Mouse (Mus musculus) forebrain, postnatal 0 days (tissue): ENCODE data around the gene Armh1. TPM values are rescaled to one million over a fixed set of nuclear protein-coding genes. Genes with fewer than 3 reads are reported as not detected.

Experiments
- ATAC-seq: fragments of 200-750 bp; cut with Nextera tagmentation; 2 replicates; pipeline ENCODE4 v1.8.0; 2017; ENCODE audit warnings: mild to moderate bottlenecking, moderate library complexity
- DNase-seq: peaks from one replicate; pipeline ENCODE4 v3.0.0-alpha.2; 2015
- H3K27ac ChIP-seq: fragments of 300-500 bp; sonication (generic); 2 replicates; pipeline ENCODE4 v1.5.1; 2014; ENCODE audit warnings: low read depth, mild to moderate bottlenecking, antibody characterized with exemption, low read length, moderate library complexity, mixed read lengths
- H3K27me3 ChIP-seq: fragments of 300-500 bp; sonication (generic); 2 replicates; pipeline ENCODE4 v1.6.1; 2014; ENCODE audit warnings: mild to moderate bottlenecking, low read length, mixed read lengths; ENCODE audit not compliant: insufficient read depth
- H3K36me3 ChIP-seq: fragments of 300-500 bp; sonication (generic); 2 replicates; pipeline ENCODE4 v1.6.1; 2014; ENCODE audit warnings: mild to moderate bottlenecking, moderate library complexity; ENCODE audit not compliant: insufficient read depth
- H3K4me1 ChIP-seq: fragments of 300-500 bp; sonication (generic); 2 replicates; pipeline ENCODE4 v1.6.1; 2014; ENCODE audit warnings: antibody characterized with exemption; ENCODE audit not compliant: insufficient read depth
- H3K4me2 ChIP-seq: fragments of 300-500 bp; sonication (generic); 2 replicates; pipeline ENCODE4 v1.6.1; 2014; ENCODE audit warnings: low read depth, mild to moderate bottlenecking, moderate library complexity
- H3K4me3 ChIP-seq: fragments of 300-500 bp; sonication (generic); 2 replicates; pipeline ENCODE4 v1.5.1; 2014; ENCODE audit warnings: low read depth, low read length, mixed read lengths
- H3K9ac ChIP-seq: fragments of 300-500 bp; sonication (generic); 2 replicates; pipeline ENCODE4 v1.6.1; 2014; ENCODE audit warnings: mild to moderate bottlenecking
- H3K9me3 ChIP-seq: fragments of 300-500 bp; sonication (generic); 2 replicates; pipeline ENCODE4 v1.6.1; 2016; ENCODE audit warnings: low read length
- CTCF ChIP-seq: sonication (generic); IDR thresholded peaks from 2 replicates; pipeline ENCODE4 v1.5.1; 2016; ENCODE audit warnings: antibody characterized with exemption, control low read depth, low read depth
- WGBS: fragments of 180-500 bp; shearing (Covaris S2); extraction: QIAGEN DNeasy Blood & Tissue Kit; methylation state at CpG from one replicate; pipeline ENCODE4 v1.1.7; 2014; 5-methylcytosine and 5-hydroxymethylcytosine counted together
- polyA plus RNA-seq: library from polyadenylated mRNA; unstranded; fragments of >200 nt; fragmentation: Nextera tagmentation; extraction: Ambion mirVana; gene quantifications from 2 replicates; pipeline ENCODE4 v1.2.1, GENCODE M21; 2015
- total RNA-seq: library from RNA; depleted of rRNA; stranded (reverse); fragments of >200 nt; gene quantifications from 2 replicates; pipeline ENCODE4 v1.2.3, GENCODE M21; 2014

Armh1 gene
- total and polyA plus RNA-seq, 2 experiments from 2014 or later: 1.5 to 2.5 TPM

DNA sequence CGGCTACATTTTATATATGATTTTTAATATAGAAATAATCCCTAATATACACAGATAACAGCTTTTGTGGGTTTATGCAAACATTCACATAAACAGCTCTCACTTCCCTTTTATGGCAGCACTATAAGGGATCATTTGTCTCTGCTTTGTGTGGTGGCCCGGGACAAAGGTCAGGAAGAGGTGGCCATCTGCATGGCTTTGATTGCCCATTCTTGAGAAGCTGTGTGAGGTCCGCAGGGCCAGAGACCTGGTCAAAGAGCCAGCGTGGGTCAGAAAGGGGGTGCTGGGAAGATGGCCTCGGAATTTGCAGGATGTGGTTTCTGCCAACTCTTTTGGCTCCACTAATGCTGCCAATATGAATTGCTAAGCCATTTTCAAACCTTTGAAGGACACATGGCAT, 28.9 kb downstream of the Armh1 start:
- no peaks in the 10 kb centered on the region for H3K27me3 ChIP-seq
- no peak for ATAC-seq
- TF ChIP-seq CTCF: no peak
- H3K9ac ChIP-seq: no peak overlapping the region
- no peak overlapping the region for H3K4me3 ChIP-seq
- H3K4me1 ChIP-seq: no peaks in the 10 kb centered on the region
- no peak overlapping the region for H3K27ac ChIP-seq
- H3K9me3 ChIP-seq: no peaks in the 10 kb centered on the region
- no peaks in the 10 kb centered on the region for H3K36me3 ChIP-seq
- WGBS: 67% methylated on average over 5 of the region's 5 CpGs
- DNase-seq: no peak
- no peak overlapping the region for H3K4me2 ChIP-seq

DNA sequence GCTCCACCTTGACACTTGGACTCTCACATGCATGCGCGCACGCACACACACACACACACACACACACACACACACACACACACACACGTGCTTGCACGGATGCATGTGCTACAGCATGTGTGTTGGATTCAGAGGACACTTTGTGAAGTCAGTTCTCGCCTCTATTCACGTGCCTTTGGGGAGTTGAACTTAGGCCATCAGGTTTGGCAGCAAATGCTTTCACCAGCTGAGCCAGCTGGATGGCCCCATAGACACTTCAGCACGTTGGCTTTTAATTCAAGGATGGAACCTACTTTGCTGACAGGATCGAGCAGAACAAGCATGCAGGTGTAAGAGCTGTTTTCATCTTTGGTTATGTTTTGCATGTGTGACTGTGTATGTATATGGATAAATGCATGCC, 30.1 kb downstream of the Armh1 start:
- Histone ChIP-seq H3K9me3 (no peaks in the 10 kb centered on the region), H3K36me3 (no peaks in the 10 kb centered on the region), H3K9ac (no peak overlapping the region), H3K27me3 (no peaks in the 10 kb centered on the region), H3K4me1 (no peaks in the 10 kb centered on the region), H3K4me3 (no peak overlapping the region), H3K27ac (no peak overlapping the region), H3K4me2 (no peak overlapping the region)
- DNase-seq (no peak), ATAC-seq (no peak)
- no peak for TF ChIP-seq CTCF
- WGBS: 71% methylated on average over 9 of the region's 9 CpGs

GRCm38 (mm10) chr4:117220741-117221515, 31.0 kb downstream of the Armh1 start:
- WGBS: 76% methylated on average over 9 of the region's 9 CpGs
- no peak for ATAC-seq

DNA sequence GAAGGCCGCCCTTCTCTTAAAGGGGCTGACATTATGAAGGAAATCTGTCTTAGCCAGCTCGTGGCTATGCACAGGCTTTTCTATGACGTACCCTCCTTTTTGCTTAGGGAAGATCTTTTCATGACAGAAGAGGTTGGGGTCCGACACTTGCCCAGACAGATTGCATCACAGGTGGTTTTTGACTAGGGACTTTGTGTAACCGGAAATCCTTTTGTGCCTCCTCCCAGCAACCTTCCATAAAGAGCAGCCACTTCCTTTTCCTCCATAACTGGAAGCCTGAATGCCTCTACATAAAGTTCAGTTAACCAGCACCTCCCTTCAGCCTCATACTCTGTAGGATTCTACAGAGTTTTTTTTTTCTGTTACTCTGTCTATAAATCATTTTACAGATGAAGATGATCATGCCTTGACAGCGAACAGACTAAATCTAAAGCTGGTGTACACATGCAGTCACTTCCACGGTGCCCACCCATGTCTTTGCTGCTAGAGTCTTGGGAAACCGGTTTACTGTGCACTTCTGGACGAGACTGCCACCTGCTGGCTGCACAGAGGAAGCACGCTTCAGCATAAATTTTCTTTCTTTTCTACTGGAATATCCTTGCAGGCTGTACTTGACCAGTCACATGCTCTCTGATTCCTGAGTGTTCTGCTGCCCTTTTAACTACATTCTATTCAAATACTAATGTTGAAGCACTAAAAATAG, 33.3 kb downstream of the Armh1 start:
- ATAC-seq: peak; percentile 77

More at GRCm38 (mm10) chr4:117220741-117221515, 31.0 kb downstream of the Armh1 start:
- no peak for TF ChIP-seq CTCF
- Histone ChIP-seq H3K27me3 (no peaks in the 10 kb centered on the region), H3K4me1 (no peaks in the 10 kb centered on the region), H3K4me2 (no peak overlapping the region), H3K9me3 (no peaks in the 10 kb centered on the region), H3K4me3 (no peak overlapping the region), H3K36me3 (no peaks in the 10 kb centered on the region), H3K9ac (no peak overlapping the region), H3K27ac (no peak overlapping the region)
- no peak for DNase-seq

GRCm38 (mm10) chr4:117217029-117217428, 34.9 kb downstream of the Armh1 start:
- Histone ChIP-seq H3K36me3 (no peaks in the 10 kb centered on the region), H3K4me3 (no peak overlapping the region), H3K9ac (no peak overlapping the region), H3K4me1 (no peaks in the 10 kb centered on the region), H3K27ac (no peak overlapping the region), H3K27me3 (no peaks in the 10 kb centered on the region), H3K9me3 (no peaks in the 10 kb centered on the region), H3K4me2 (no peak overlapping the region)
- no peak for TF ChIP-seq CTCF
- 61% methylated on average over 5 of the region's 5 CpGs for WGBS
- DNase-seq: peak; percentile 39
- ATAC-seq: peak; percentile 64; the same call in 1 of the 2 replicates

More for the DNA sequence above, 33.3 kb downstream of the Armh1 start:
- H3K36me3 ChIP-seq: no peaks in the 10 kb centered on the region
- no peak overlapping the region for H3K9ac ChIP-seq
- no peaks in the 10 kb centered on the region for H3K27me3 ChIP-seq
- TF ChIP-seq CTCF: peak; percentile 91
- no peaks in the 10 kb centered on the region for H3K9me3 ChIP-seq
- WGBS: 34% methylated on average over 10 of the region's 10 CpGs
- no peaks in the 10 kb centered on the region for H3K4me1 ChIP-seq
- no peak overlapping the region for H3K4me2 ChIP-seq
- H3K27ac ChIP-seq: no peak overlapping the region
- DNase-seq: peak; percentile 75
- no peak overlapping the region for H3K4me3 ChIP-seq

GRCm38 (mm10) chr4:117214250-117214649, 37.7 kb downstream of the Armh1 start:
- DNase-seq (no peak), ATAC-seq (no peak)
- WGBS: 77% methylated on average over 6 of the region's 6 CpGs
- H3K27me3 ChIP-seq: no peaks in the 10 kb centered on the region
- H3K4me1 ChIP-seq: no peaks in the 10 kb centered on the region
- TF ChIP-seq CTCF: no peak
- no peak overlapping the region for H3K27ac ChIP-seq
- H3K9me3 ChIP-seq: no peaks in the 10 kb centered on the region
- no peaks in the 10 kb centered on the region for H3K36me3 ChIP-seq
- H3K4me3 ChIP-seq: no peak overlapping the region
- no peak overlapping the region for H3K9ac ChIP-seq
- H3K4me2 ChIP-seq: no peak overlapping the region
